Mouse (Mus musculus): ENCODE measurements around the gene Elovl7. TPM values are rescaled to one million over a fixed set of nuclear protein-coding genes. Genes with fewer than 3 reads are reported as not detected.

Elovl7 gene
- 0.51 TPM for polyA plus RNA-seq (2012; fragmentation: generic; extraction: Trizol)
- long read RNA-seq, experiment 1, full-length matches to known transcripts, result 3 of 3 reads
- long read RNA-seq, experiment 1, partial matches to known transcripts, result 0 of 3 reads
- long read RNA-seq, experiment 1, other reads (novel, unspliced or antisense), result 0 of 3 reads
- long read RNA-seq, experiment 2, full-length matches to known transcripts, result 14 of 17 reads
- long read RNA-seq, experiment 2, partial matches to known transcripts, result 2 of 17 reads
- long read RNA-seq, experiment 2, other reads (novel, unspliced or antisense), result 1 of 17 reads

GRCm38 (mm10) chr13:108214081-108214484, at the start of gene Elovl7:
Gene Elovl7 (plus strand): TSS chr13:108214404.
- H3K36me3 ChIP-seq (ENCODE audit: control insufficient read depth, insufficient read depth), result no peaks in the 10 kb centered on the region
- no peak for TF ChIP-seq MYOG (IDR thresholded peaks at IDR 0.05; ENCODE audit: control insufficient read depth, extremely low read depth, insufficient read length)
- TF ChIP-seq CTCF (IDR thresholded peaks at IDR 0.05; ENCODE audit: control insufficient read depth, insufficient read depth, insufficient read length), result peak; percentile 64

GRCm38 (mm10) chr13:108164621-108165020, 49.6 kb upstream of the Elovl7 start:
- no peak overlapping the region for H3K4me3 ChIP-seq (ENCODE audit: insufficient read depth, poor library complexity, severe bottlenecking)
- peaks cover 15% of the 10 kb centered on the region for H3K36me3 ChIP-seq (ENCODE audit: control insufficient read depth, insufficient read depth)
- H3ac ChIP-seq (ENCODE audit: control insufficient read depth, insufficient read length, low read depth), result no peak overlapping the region
- no peaks in the 10 kb centered on the region for H3K27me3 ChIP-seq (ENCODE audit: control insufficient read depth, insufficient read depth, insufficient read length)
- no peak for TF ChIP-seq CEBPB (IDR thresholded peaks at IDR 0.05; ENCODE audit: low read depth)
- TF ChIP-seq MYOG (IDR thresholded peaks at IDR 0.05; ENCODE audit: control insufficient read depth, extremely low read depth, insufficient read length), result no peak
- no peak for TF ChIP-seq CTCF (IDR thresholded peaks at IDR 0.05; ENCODE audit: control insufficient read depth, insufficient read depth, insufficient read length)
- TF ChIP-seq FOSL1 (IDR thresholded peaks at IDR 0.05; ENCODE audit: insufficient read depth, low read length, poor library complexity, severe bottlenecking), result no peak
- no peak for TF ChIP-seq USF1 (IDR thresholded peaks at IDR 0.05; ENCODE audit: low read depth)
- no peak for TF ChIP-seq MYOD1 (IDR thresholded peaks at IDR 0.05; ENCODE audit: control insufficient read depth, insufficient read length, low read depth)
- H3K79me2 ChIP-seq (ENCODE audit: control insufficient read depth, insufficient read depth), result peaks cover 21% of the 10 kb centered on the region
- H3K79me3 ChIP-seq (ENCODE audit: low read depth), result peaks cover 11% of the 10 kb centered on the region

More at GRCm38 (mm10) chr13:108214081-108214484, at the start of gene Elovl7:
- H3K4me3 ChIP-seq (ENCODE audit: insufficient read depth, poor library complexity, severe bottlenecking), result peak within 1 kb of the TSS; percentile 26
- no peaks in the 10 kb centered on the region for H3K79me3 ChIP-seq (ENCODE audit: low read depth)
- H3ac ChIP-seq (ENCODE audit: control insufficient read depth, insufficient read length, low read depth), result peak within 1 kb of the TSS; percentile 68
- no peaks in the 10 kb centered on the region for H3K79me2 ChIP-seq (ENCODE audit: control insufficient read depth, insufficient read depth)
- peaks cover under 1% of the 10 kb centered on the region for H3K27me3 ChIP-seq (ENCODE audit: control insufficient read depth, insufficient read depth, insufficient read length)

GRCm38 (mm10) chr13:108170002-108170401, 44.2 kb upstream of the Elovl7 start:
- Histone ChIP-seq H3K36me3 (ENCODE audit: control insufficient read depth, insufficient read depth) (peaks cover 35% of the 10 kb centered on the region), H3K4me3 (ENCODE audit: insufficient read depth, poor library complexity, severe bottlenecking) (no peak overlapping the region), H3K79me2 (ENCODE audit: control insufficient read depth, insufficient read depth) (no peaks in the 10 kb centered on the region), H3ac (ENCODE audit: control insufficient read depth, insufficient read length, low read depth) (no peak overlapping the region), H3K79me3 (ENCODE audit: low read depth) (peaks cover 4% of the 10 kb centered on the region), H3K27me3 (ENCODE audit: control insufficient read depth, insufficient read depth, insufficient read length) (no peaks in the 10 kb centered on the region)
- no peak for TF ChIP-seq MYOD1 (IDR thresholded peaks at IDR 0.05; ENCODE audit: control insufficient read depth, insufficient read length, low read depth)
- TF ChIP-seq USF1 (IDR thresholded peaks at IDR 0.05; ENCODE audit: low read depth), result no peak

- no peaks in the 10 kb centered on the region for H3K27me3 ChIP-seq (ENCODE audit: control insufficient read depth, insufficient read depth, insufficient read length)
- H3K79me2 ChIP-seq (ENCODE audit: control insufficient read depth, insufficient read depth), result no peaks in the 10 kb centered on the region
- peaks cover 35% of the 10 kb centered on the region for H3K36me3 ChIP-seq (ENCODE audit: control insufficient read depth, insufficient read depth)
- H3K79me3 ChIP-seq (ENCODE audit: low read depth), result peaks cover 3% of the 10 kb centered on the region
- no peak overlapping the region for H3ac ChIP-seq (ENCODE audit: control insufficient read depth, insufficient read length, low read depth)
- TF ChIP-seq CEBPB (IDR thresholded peaks at IDR 0.05; ENCODE audit: low read depth) (no peak), MYOG (IDR thresholded peaks at IDR 0.05; ENCODE audit: control insufficient read depth, extremely low read depth, insufficient read length) (no peak), MYOD1 (IDR thresholded peaks at IDR 0.05; ENCODE audit: control insufficient read depth, insufficient read length, low read depth) (no peak), CTCF (IDR thresholded peaks at IDR 0.05; ENCODE audit: control insufficient read depth, insufficient read depth, insufficient read length) (no peak), MAX (IDR thresholded peaks at IDR 0.05) (no peak), FOSL1 (IDR thresholded peaks at IDR 0.05; ENCODE audit: insufficient read depth, low read length, poor library complexity, severe bottlenecking) (no peak), USF1 (IDR thresholded peaks at IDR 0.05; ENCODE audit: low read depth) (no peak)
- H3K4me3 ChIP-seq (ENCODE audit: insufficient read depth, poor library complexity, severe bottlenecking), result no peak overlapping the region
Observed at GRCm38 (mm10) chr13:108170511-108170910, 43.7 kb upstream of the Elovl7 start.

GRCm38 (mm10) chr13:108179618-108180017, 34.6 kb upstream of the Elovl7 start:
- Histone ChIP-seq H3ac (ENCODE audit: control insufficient read depth, insufficient read length, low read depth) (no peak overlapping the region), H3K27me3 (ENCODE audit: control insufficient read depth, insufficient read depth, insufficient read length) (no peaks in the 10 kb centered on the region), H3K36me3 (ENCODE audit: control insufficient read depth, insufficient read depth) (peaks cover 74% of the 10 kb centered on the region), H3K79me2 (ENCODE audit: control insufficient read depth, insufficient read depth) (no peaks in the 10 kb centered on the region), H3K4me3 (ENCODE audit: insufficient read depth, poor library complexity, severe bottlenecking) (no peak overlapping the region), H3K79me3 (ENCODE audit: low read depth) (no peaks in the 10 kb centered on the region)
- no peak for TF ChIP-seq CEBPB (IDR thresholded peaks at IDR 0.05; ENCODE audit: low read depth)
- TF ChIP-seq FOSL1 (IDR thresholded peaks at IDR 0.05; ENCODE audit: insufficient read depth, low read length, poor library complexity, severe bottlenecking), result no peak
- TF ChIP-seq USF1 (IDR thresholded peaks at IDR 0.05; ENCODE audit: low read depth), result no peak
- no peak for TF ChIP-seq CTCF (IDR thresholded peaks at IDR 0.05; ENCODE audit: control insufficient read depth, insufficient read depth, insufficient read length)
- TF ChIP-seq MYOD1 (IDR thresholded peaks at IDR 0.05; ENCODE audit: control insufficient read depth, insufficient read length, low read depth), result no peak
- no peak for TF ChIP-seq MYOG (IDR thresholded peaks at IDR 0.05; ENCODE audit: control insufficient read depth, extremely low read depth, insufficient read length)
- no peak for TF ChIP-seq MAX (IDR thresholded peaks at IDR 0.05)

GRCm38 (mm10) chr13:108180821-108181220, 33.4 kb upstream of the Elovl7 start:
- Histone ChIP-seq H3ac (ENCODE audit: control insufficient read depth, insufficient read length, low read depth) (no peak overlapping the region), H3K36me3 (ENCODE audit: control insufficient read depth, insufficient read depth) (peaks cover 77% of the 10 kb centered on the region), H3K4me3 (ENCODE audit: insufficient read depth, poor library complexity, severe bottlenecking) (no peak overlapping the region), H3K79me2 (ENCODE audit: control insufficient read depth, insufficient read depth) (no peaks in the 10 kb centered on the region), H3K79me3 (ENCODE audit: low read depth) (no peaks in the 10 kb centered on the region), H3K27me3 (ENCODE audit: control insufficient read depth, insufficient read depth, insufficient read length) (no peaks in the 10 kb centered on the region)
- TF ChIP-seq MYOD1 (IDR thresholded peaks at IDR 0.05; ENCODE audit: control insufficient read depth, insufficient read length, low read depth) (no peak), CEBPB (IDR thresholded peaks at IDR 0.05; ENCODE audit: low read depth) (no peak), FOSL1 (IDR thresholded peaks at IDR 0.05; ENCODE audit: insufficient read depth, low read length, poor library complexity, severe bottlenecking) (no peak), USF1 (IDR thresholded peaks at IDR 0.05; ENCODE audit: low read depth) (no peak), MAX (IDR thresholded peaks at IDR 0.05) (no peak), MYOG (IDR thresholded peaks at IDR 0.05; ENCODE audit: control insufficient read depth, extremely low read depth, insufficient read length) (no peak), CTCF (IDR thresholded peaks at IDR 0.05; ENCODE audit: control insufficient read depth, insufficient read depth, insufficient read length) (no peak)

Measured in C2C12 (cell line).